Mouse (Mus musculus) brain, embryonic 14.5 days (tissue): ENCODE measurements around the gene Rxfp1.

Experiments
- CTCF ChIP-seq: fragments of 200-500 bp; IDR thresholded peaks from 2 replicates; pipeline ENCODE4 v1.5.1; 2012; ENCODE audit warnings: inconsistent platforms, mild to moderate bottlenecking, moderate library complexity, borderline replicate concordance; ENCODE audit not compliant: insufficient read depth, insufficient read length; ENCODE audit errors: extremely low read depth
- POLR2A ChIP-seq: fragments of 200-500 bp; IDR thresholded peaks from 2 replicates; pipeline ENCODE4 v1.6.1; 2012; ENCODE audit warnings: mild to moderate bottlenecking, inconsistent platforms, borderline replicate concordance; ENCODE audit not compliant: poor library complexity, insufficient read depth, insufficient read length, severe bottlenecking; ENCODE audit errors: extremely low read depth

DNA sequence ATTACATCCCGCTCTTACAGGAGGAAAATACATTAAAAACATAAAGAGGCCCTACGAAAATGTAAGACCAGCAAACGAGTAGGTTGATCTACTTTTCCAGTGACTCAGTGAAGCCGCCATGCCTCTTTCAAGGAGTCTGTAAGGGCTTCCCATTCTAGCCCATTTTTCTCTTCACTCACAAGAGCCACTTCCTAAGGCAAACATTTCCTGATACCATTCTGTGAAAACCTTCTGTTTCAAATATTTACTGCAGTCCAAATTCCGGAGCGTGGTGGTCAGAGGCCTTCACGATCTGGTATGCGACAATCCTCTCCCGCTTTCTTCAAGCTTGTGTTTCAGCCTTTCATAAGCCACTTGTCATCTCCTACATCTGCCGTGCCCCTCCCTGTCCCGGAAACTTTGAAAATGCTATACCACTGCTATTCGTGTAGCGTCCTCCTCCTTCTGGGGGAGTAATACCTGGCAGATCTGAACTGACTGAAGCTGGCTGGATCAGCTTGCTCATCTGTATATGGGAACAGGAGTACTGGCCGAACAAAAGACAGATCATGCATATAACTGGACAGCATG, 11.1 kb downstream of the Rxfp1 start:
- TF ChIP-seq CTCF (no peak), POLR2A (no peak)
